Mouse (Mus musculus) liver, embryonic 14.5 days (tissue): Measurements from ENCODE around the gene Lhfpl2. TPM values are rescaled to one million over a fixed set of nuclear protein-coding genes. Genes with fewer than 3 reads are reported as not detected.

ENCODE experiments used
- ATAC-seq: fragments of 200-750 bp; cut with Nextera tagmentation; 2 replicates; pipeline ENCODE4 v1.8.0; 2017; ENCODE audit warnings: moderate number of reproducible peaks, mild to moderate bottlenecking, moderate library complexity; ENCODE audit not compliant: insufficient read depth
- DNase-seq, 3 experiments: peaks; one replicate each; pipeline ENCODE4 v3.0.0-alpha.2; 2012 to 2013; ENCODE audit warnings: low read depth in 3 of 3, low spot score in 3 of 3
- H3K27ac ChIP-seq: fragments of 300-500 bp; sonication (generic); 2 replicates; pipeline ENCODE4 v1.5.1; 2014; ENCODE audit warnings: moderate library complexity, mild to moderate bottlenecking, control low read depth, inconsistent platforms
- H3K27me3 ChIP-seq: fragments of 300-500 bp; sonication (generic); 2 replicates; pipeline ENCODE4 v1.6.1; 2014; ENCODE audit warnings: mild to moderate bottlenecking, low read length, moderate library complexity; ENCODE audit not compliant: control insufficient read depth, insufficient read depth
- H3K36me3 ChIP-seq: fragments of 300-500 bp; sonication (generic); replicated peaks from 2 replicates; pipeline ENCODE4 v1.6.1; 2014; ENCODE audit warnings: low read depth; ENCODE audit not compliant: control insufficient read depth, insufficient read depth
- H3K4me1 ChIP-seq, 2 experiments: fragments of 200-500 bp in 1 of 2; fragments of 300-500 bp in 1 of 2; sonication (generic) in 1 of 2; replicated peaks; 2 replicates each; pipeline ENCODE4 v1.6.1; 2012 to 2014; ENCODE audit warnings: antibody characterized with exemption in 1 of 2, inconsistent platforms in 1 of 2, low read length in 1 of 2; ENCODE audit not compliant: control insufficient read depth in 2 of 2, insufficient read depth in 2 of 2
- H3K4me2 ChIP-seq: fragments of 300-500 bp; sonication (generic); 2 replicates; pipeline ENCODE4 v1.6.1; 2014; ENCODE audit warnings: low read depth, mild to moderate bottlenecking, control low read depth, moderate library complexity
- H3K4me3 ChIP-seq, 2 experiments: fragments of 200-500 bp in 1 of 2; fragments of 300-500 bp in 1 of 2; sonication (generic) in 1 of 2; 2 replicates each; pipeline ENCODE4 v1.5.1; 2012 to 2014; ENCODE audit warnings: low read depth in 2 of 2, low read length in 2 of 2, mild to moderate bottlenecking in 2 of 2, control low read depth in 1 of 2, inconsistent platforms in 1 of 2, moderate library complexity in 1 of 2; ENCODE audit not compliant: insufficient read depth in 1 of 2
- H3K9ac ChIP-seq: fragments of 300-500 bp; sonication (generic); replicated peaks from 2 replicates; pipeline ENCODE4 v1.6.1; 2014; ENCODE audit warnings: mild to moderate bottlenecking, control low read depth, moderate library complexity
- H3K9me3 ChIP-seq: fragments of 300-500 bp; sonication (generic); 2 replicates; pipeline ENCODE4 v1.6.1; 2016; ENCODE audit warnings: low read length, mixed read lengths; ENCODE audit not compliant: control insufficient read depth
- CTCF ChIP-seq: IDR thresholded peaks from 2 replicates; pipeline ENCODE4 v1.5.1; 2016; ENCODE audit warnings: antibody characterized with exemption, low read depth, control low read depth
- EP300 ChIP-seq: IDR thresholded peaks from 2 replicates; pipeline ENCODE4 v1.6.1; 2016; ENCODE audit warnings: antibody characterized with exemption, low read depth
- WGBS: fragments of 180-500 bp; shearing (Covaris S2); extraction: QIAGEN DNeasy Blood & Tissue Kit; methylation state at CpG from one replicate; pipeline ENCODE4 v1.1.7; 2014; ENCODE audit not compliant: insufficient replicate concordance; 5-methylcytosine and 5-hydroxymethylcytosine counted together
- polyA plus RNA-seq, 2 experiments: library from polyadenylated mRNA; depleted of rRNA in 1 of 2; stranded (reverse) in 1 of 2; unstranded in 1 of 2; fragments of >200 nt; fragmentation: Nextera tagmentation in 1 of 2; extraction: Ambion mirVana in 1 of 2; gene quantifications; 2 replicates each; pipeline versions ENCODE4 v1.2.1 to v1.2.3; 2012 to 2014

Lhfpl2 gene
- polyA plus RNA-seq, 2 experiments = 2.4 to 3.2 TPM

DNA sequence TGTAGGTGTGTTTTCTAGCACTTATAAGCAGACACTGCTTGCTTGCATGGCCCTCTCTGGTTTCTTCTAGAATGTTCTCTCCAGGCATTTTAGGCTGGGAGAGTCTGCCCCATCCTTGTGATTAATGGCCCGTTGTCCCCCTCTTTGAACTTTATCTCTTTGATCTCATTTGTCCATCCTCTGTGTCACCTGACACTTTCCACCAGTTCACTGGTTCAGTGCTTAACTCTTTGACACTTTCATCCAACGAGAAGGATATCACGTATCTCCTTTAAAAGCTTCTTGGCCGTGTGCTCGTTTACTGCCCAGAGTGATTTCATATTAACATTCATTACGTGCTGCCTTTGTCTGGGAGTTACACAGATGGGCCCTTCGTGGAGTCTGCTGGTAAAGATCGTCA lies 25.6 kb downstream of the Lhfpl2 start:
- Histone ChIP-seq H3K4me3 (no peak overlapping the region), H3K4me1 (peaks cover 8 to 15% of the 10 kb centered on the region in 2 experiments), H3K27ac (no peak overlapping the region), H3K4me2 (no peak overlapping the region), H3K9me3 (no peaks in the 10 kb centered on the region), H3K9ac (no peak overlapping the region), H3K27me3 (no peaks in the 10 kb centered on the region), H3K36me3 (no peaks in the 10 kb centered on the region)
- DNase-seq (no peak), ATAC-seq (no peak)
- TF ChIP-seq CTCF (no peak), EP300 (no peak)
- WGBS = 59% methylated on average over 8 of the region's 8 CpGs

DNA sequence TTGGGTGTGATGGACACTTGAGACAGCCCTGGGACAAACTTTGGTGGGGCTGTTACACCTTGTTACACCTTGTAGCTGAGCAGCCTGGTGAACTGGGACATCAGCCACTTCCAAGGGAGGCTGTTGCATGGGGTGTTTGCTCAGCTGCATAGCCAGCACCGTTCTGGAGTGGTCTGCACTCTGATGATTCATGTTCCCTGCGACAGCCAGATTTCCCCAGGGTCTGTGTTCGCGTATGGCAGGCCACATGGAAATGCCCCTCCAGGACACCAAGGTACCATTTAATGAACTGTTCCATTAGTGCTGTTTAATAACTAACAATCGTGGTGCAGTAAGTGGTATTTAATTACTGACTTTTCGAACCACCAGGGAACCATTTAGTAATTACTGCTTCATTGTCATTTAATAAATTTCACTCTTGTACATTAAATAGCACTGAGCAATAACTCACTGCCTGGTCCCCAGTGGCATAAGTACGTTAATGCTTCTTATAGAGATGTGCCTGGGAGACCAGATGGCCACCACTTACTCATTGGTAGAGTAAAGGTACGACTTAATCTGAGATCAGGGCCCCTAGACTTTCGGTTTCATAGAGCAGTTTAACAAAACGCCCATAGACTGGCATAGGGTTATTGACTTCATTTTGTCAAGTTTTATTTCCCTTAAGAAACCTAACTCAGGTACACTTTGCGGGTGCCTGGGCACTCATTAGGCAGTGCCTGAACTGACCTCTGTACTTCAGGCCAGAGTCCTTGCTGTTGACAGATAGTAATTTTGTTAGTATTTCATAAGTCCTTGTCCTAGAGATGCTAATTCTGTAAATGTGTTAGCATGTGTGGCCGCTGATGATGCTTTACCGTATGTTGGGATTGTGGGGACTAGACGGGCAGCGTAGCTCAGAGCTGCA lies 26.9 kb downstream of the Lhfpl2 start:
- H3K4me2 ChIP-seq = no peak overlapping the region

DNA sequence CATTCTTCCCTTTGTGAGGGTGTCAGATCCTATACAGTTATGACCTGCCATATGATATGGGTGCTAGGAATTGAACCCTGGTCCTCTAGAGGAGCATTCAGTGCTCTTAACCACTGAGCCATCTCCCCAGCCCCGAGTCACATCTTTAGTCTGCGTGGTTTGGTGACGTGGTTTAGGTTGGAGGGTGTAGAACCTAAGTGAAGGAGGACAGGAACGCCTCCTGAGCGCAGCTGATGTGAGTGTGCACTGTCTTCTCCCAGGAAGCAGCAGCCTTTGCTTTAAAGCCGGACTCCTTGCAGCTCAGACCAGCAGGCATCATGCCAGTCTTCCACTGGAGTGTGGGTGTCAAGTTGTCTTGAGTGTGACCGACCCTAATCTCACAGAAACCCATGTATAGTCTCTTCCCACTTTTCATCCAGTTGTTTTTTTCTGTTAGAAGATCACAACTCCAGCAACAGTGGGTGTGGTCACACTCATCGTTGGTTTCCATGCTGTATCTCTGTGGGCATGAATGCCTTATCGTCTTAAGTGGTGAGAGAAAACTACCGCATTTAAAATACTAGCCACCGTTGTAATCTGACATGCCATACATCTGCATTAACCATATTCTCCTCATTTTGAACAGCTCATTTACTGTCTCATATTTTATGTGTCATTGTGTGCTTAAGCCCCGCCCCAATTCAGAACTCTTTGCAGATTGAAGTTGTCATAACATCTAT lies 28.7 kb downstream of the Lhfpl2 start:
- Histone ChIP-seq H3K4me1 (peaks cover 8 to 17% of the 10 kb centered on the region in 2 experiments), H3K27ac (no peak overlapping the region), H3K4me3 (no peak overlapping the region), H3K9ac (no peak overlapping the region), H3K27me3 (no peaks in the 10 kb centered on the region), H3K9me3 (no peaks in the 10 kb centered on the region), H3K36me3 (no peaks in the 10 kb centered on the region), H3K4me2 (peak overlapping the region; percentile 13)
- peak; percentile 91 for ATAC-seq
- TF ChIP-seq CTCF = no peak
- peak; percentile 83 for TF ChIP-seq EP300
- peak; percentile 41 to 50 (median 46) for DNase-seq
- WGBS = 25% methylated on average over 12 of the region's 12 CpGs

More for the DNA sequence above, 26.9 kb downstream of the Lhfpl2 start:
- 70% methylated on average over 15 of the region's 15 CpGs for WGBS
- Histone ChIP-seq H3K27me3 (no peaks in the 10 kb centered on the region), H3K27ac (no peak overlapping the region), H3K4me3 (no peak overlapping the region), H3K9me3 (no peaks in the 10 kb centered on the region), H3K36me3 (no peaks in the 10 kb centered on the region), H3K9ac (no peak overlapping the region), H3K4me1 (peaks cover 8 to 15% of the 10 kb centered on the region in 2 experiments)
- TF ChIP-seq CTCF = no peak
- no peak for TF ChIP-seq EP300
- ATAC-seq = no peak
- no peak for DNase-seq

DNA sequence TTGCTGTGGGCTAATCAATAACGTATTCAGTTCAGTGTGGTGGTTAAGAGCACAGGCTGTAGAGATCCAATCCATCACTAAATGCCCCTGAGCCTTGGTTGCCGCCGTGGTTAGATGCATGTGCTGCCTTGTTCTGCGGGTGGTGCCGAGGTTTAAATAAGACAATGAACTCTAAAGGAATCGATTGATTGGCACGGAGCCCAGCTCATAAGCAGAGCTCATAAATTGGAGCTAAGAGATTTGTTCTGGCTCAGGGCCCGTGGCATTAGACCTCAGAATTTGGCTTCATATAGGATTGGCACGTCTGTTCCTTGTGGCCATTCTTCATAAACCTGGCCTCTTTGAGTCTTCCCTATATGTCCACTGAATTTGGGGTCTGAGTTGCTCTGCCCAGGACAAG lies 29.5 kb downstream of the Lhfpl2 start:
- WGBS = 68% methylated on average over 9 of the region's 9 CpGs
- no peak overlapping the region for H3K4me3 ChIP-seq
- H3K4me2 ChIP-seq = no peak overlapping the region
- H3K9ac ChIP-seq = no peak overlapping the region
- H3K27me3 ChIP-seq = no peaks in the 10 kb centered on the region
- peaks cover 8 to 17% of the 10 kb centered on the region in 2 experiments for H3K4me1 ChIP-seq
- ATAC-seq (no peak), DNase-seq (no peak)
- no peaks in the 10 kb centered on the region for H3K36me3 ChIP-seq
- no peak for TF ChIP-seq EP300
- no peak overlapping the region; the same call in 1 of the 2 replicates for H3K27ac ChIP-seq
- H3K9me3 ChIP-seq = no peaks in the 10 kb centered on the region

- H3K4me2 ChIP-seq = no peak overlapping the region
- no peak for DNase-seq
- no peaks in the 10 kb centered on the region for H3K9me3 ChIP-seq
- ATAC-seq = no peak
- H3K36me3 ChIP-seq = no peaks in the 10 kb centered on the region
- no peaks in the 10 kb centered on the region for H3K27me3 ChIP-seq
- H3K9ac ChIP-seq = no peak overlapping the region
- peaks cover 8 to 20% of the 10 kb centered on the region in 2 experiments for H3K4me1 ChIP-seq
- TF ChIP-seq CTCF (no peak), EP300 (no peak)
- WGBS = 77% methylated on average over 9 of the region's 9 CpGs
- no peak overlapping the region for H3K27ac ChIP-seq
- H3K4me3 ChIP-seq = no peak overlapping the region
These were observed 31.2 kb downstream of the Lhfpl2 start for GRCm38 (mm10) chr13:94088788-94089187.
